In the genomic region with DNA sequence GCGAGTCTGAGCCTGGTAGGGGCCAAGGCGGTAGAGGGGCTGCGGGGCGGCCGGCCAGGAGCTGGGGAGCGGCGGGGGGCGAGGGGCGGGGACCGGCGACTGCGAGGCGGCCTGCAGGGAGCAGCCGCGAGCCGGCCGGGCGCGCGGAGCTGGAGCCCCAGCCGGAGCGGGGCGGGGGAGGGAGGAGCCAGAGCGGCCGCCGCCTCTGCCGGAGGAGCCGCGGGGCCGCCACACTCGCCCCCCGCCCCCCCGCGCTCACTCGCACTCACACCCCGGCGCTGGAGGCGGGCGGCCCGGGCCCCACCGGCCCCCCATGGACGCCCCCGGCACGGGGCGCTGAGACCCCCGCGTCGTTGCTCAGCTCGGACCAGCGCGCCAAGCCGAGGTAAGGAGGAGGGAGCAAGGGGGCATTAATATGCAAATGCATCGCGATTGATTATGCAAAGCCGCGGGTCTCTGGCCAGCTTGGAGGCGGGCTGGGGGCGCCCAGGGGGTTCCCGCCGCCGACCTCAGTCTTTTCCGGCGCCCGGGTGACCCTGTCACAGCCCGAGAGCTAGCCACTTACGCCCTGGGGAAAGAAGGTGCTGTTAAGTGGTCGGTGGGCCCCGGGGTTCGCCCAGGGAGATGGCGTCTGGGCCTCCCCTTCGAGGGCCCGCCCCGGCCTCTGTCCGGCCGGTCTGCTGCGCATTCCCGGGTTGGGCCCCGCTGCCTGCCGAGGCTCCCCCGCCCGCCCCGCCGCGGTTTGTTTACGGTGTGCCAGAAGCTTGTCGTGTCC, we compare ENCODE assay signal across 8 mouse cellular contexts. TPM values are rescaled to one million over a fixed set of nuclear protein-coding genes. Genes with fewer than 3 reads are reported as not detected.
DNase-seq lines count a peak whose midpoint lies in the region; ATAC-seq lines count a peak whose summit lies in the region.
"Had no signal": no experiment of that assay in that cellular context is flagged by ENCODE, and none has a peak within 500 bp of the region (broad histone marks: within the 10 kb centered on the region; RNA-seq: fewer than 3 reads in every experiment).

No protein-coding gene starts in this region.

- ATAC-seq in forebrain, embryonic 13.5 days = peak; percentile 69
- ATAC-seq in hindbrain, embryonic 11.5 days (ENCODE audit: low FRiP score) = peak; percentile 64
- peak; percentile 83 for ATAC-seq in megakaryocyte, adult 5-6 weeks (ENCODE audit: poor library complexity, severe bottlenecking)

- H3K9ac ChIP-seq in forebrain, embryonic 13.5 days = peak overlapping the region; percentile 94
- H3K9ac ChIP-seq in hindbrain, embryonic 11.5 days (ENCODE audit: low read depth, low read length) = peak overlapping the region; percentile 93

- H3K36me3 ChIP-seq in forebrain, embryonic 13.5 days (ENCODE audit: poor library complexity, severe bottlenecking) = no peaks in the 10 kb centered on the region
- no peaks in the 10 kb centered on the region for H3K36me3 ChIP-seq in hindbrain, embryonic 11.5 days (ENCODE audit: control insufficient read depth, insufficient read depth, low read length)

- H3K4me3 ChIP-seq in forebrain, embryonic 13.5 days = peak overlapping the region; percentile 72
- peak overlapping the region; percentile 82 for H3K4me3 ChIP-seq in hindbrain, embryonic 11.5 days (ENCODE audit: low read depth, low read length)

- H3K27me3 ChIP-seq in forebrain, embryonic 13.5 days = no peaks in the 10 kb centered on the region
- H3K27me3 ChIP-seq in hindbrain, embryonic 11.5 days (ENCODE audit: control insufficient read depth, insufficient read depth, low read length) = no peaks in the 10 kb centered on the region

- under 1% methylated on average over 60 of the region's 86 CpGs for WGBS in forebrain, embryonic 13.5 days
- WGBS in hindbrain, embryonic 11.5 days = 1% methylated on average over 50 of the region's 86 CpGs

- peak; percentile 89 for DNase-seq in Muller cell, postnatal 12 days (ENCODE audit: inconsistent ontology term)
- peak; percentile 74 for DNase-seq in cerebellum, adult 11 months
- peak; percentile 88 for DNase-seq in hindbrain, embryonic 11.5 days (ENCODE audit: low spot score)
- peak; percentile 59 to 73 for DNase-seq in layer of hippocampus, postnatal 25 days (ENCODE audit: extremely low spot score in 1 of 2, low spot score in 1 of 2)
- DNase-seq in spleen, adult 12 weeks (ENCODE audit: low spot score) = peak; percentile 63

- peak overlapping the region; percentile 98 for H3K27ac ChIP-seq in forebrain, embryonic 13.5 days
- H3K27ac ChIP-seq in hindbrain, embryonic 11.5 days (ENCODE audit: low read depth, low read length) = peak overlapping the region; percentile 96

- peaks cover 80% of the 10 kb centered on the region for H3K4me1 ChIP-seq in forebrain, embryonic 13.5 days
- H3K4me1 ChIP-seq in hindbrain, embryonic 11.5 days (replicated peaks; ENCODE audit: control insufficient read depth, insufficient read depth, low read length) = peaks cover 32% of the 10 kb centered on the region

- no peaks in the 10 kb centered on the region for H3K9me3 ChIP-seq in forebrain, embryonic 13.5 days (replicated peaks)
- H3K9me3 ChIP-seq in hindbrain, embryonic 11.5 days (ENCODE audit: control insufficient read depth, low read length) = no peaks in the 10 kb centered on the region

- H3K4me2 ChIP-seq in forebrain, embryonic 13.5 days = peak overlapping the region; percentile 88
- H3K4me2 ChIP-seq in hindbrain, embryonic 11.5 days (replicated peaks; ENCODE audit: low read depth, low read length) = peak overlapping the region; percentile 79

RNA-seq across cellular contexts. Expression of a gene that starts 1.4 kb away (rescaled TPM):
- 93.5 and 95.2 TPM in 2 replicates for polyA plus RNA-seq in forebrain, embryonic 13.5 days (2015; fragmentation: Nextera tagmentation; extraction: Ambion mirVana)
- polyA plus RNA-seq in hindbrain, embryonic 11.5 days (2014; fragmentation: Nextera tagmentation; extraction: Ambion mirVana) = 34.7 and 41.4 TPM in 2 replicates
- 1,000 to 10,000 TPM; 1,027 to 1,094 TPM for total RNA-seq in layer of hippocampus, postnatal 25 days (2021)
- 10.0 and 11.6 TPM in 2 replicates for total RNA-seq in megakaryocyte, adult 5-6 weeks (2015)
- total RNA-seq in megakaryocyte, adult 5-6 weeks (2017) = 8.0 and 9.0 TPM in 2 replicates

RNA-seq across cellular contexts. Expression of a gene that starts 12.6 kb away (rescaled TPM):
- 79.0 and 86.0 TPM in 2 replicates for polyA plus RNA-seq in forebrain, embryonic 13.5 days (2015; fragmentation: Nextera tagmentation; extraction: Ambion mirVana)
- polyA plus RNA-seq in hindbrain, embryonic 11.5 days (2014; fragmentation: Nextera tagmentation; extraction: Ambion mirVana) = 47.3 and 60.8 TPM in 2 replicates
- total RNA-seq in layer of hippocampus, postnatal 25 days (2021) = 100 to 1,000 TPM; 118 to 130 TPM
- total RNA-seq in megakaryocyte, adult 5-6 weeks (2015) = 17.9 and 21.5 TPM in 2 replicates
- total RNA-seq in megakaryocyte, adult 5-6 weeks (2017) = 22.6 and 31.3 TPM in 2 replicates

RNA-seq across cellular contexts. Expression of a gene that starts 33.3 kb away (rescaled TPM):
- polyA plus RNA-seq in forebrain, embryonic 13.5 days (2015; fragmentation: Nextera tagmentation; extraction: Ambion mirVana) = 2.1 and 2.3 TPM in 2 replicates
- 0.92 and 1.4 TPM in 2 replicates for polyA plus RNA-seq in hindbrain, embryonic 11.5 days (2014; fragmentation: Nextera tagmentation; extraction: Ambion mirVana)
- 10 to 100 TPM; 78.1 to 92.2 TPM for total RNA-seq in layer of hippocampus, postnatal 25 days (2021)
- total RNA-seq in megakaryocyte, adult 5-6 weeks (2015) = 0.11 and 0.25 TPM in 2 replicates
- total RNA-seq in megakaryocyte, adult 5-6 weeks (2017) = 0.12 and 0.37 TPM in 2 replicates

RNA-seq across cellular contexts. Expression of a gene that starts 40.7 kb away (rescaled TPM):
- polyA plus RNA-seq in forebrain, embryonic 13.5 days (2015; fragmentation: Nextera tagmentation; extraction: Ambion mirVana) = 0.12 TPM in 1 of 2 replicates, not detected in the other
- polyA plus RNA-seq in hindbrain, embryonic 11.5 days (2014; fragmentation: Nextera tagmentation; extraction: Ambion mirVana) = not detected in 2 replicates
- not detected for total RNA-seq in layer of hippocampus, postnatal 25 days (2021)
- total RNA-seq in megakaryocyte, adult 5-6 weeks (2015) = not detected in 2 replicates
- total RNA-seq in megakaryocyte, adult 5-6 weeks (2017) = not detected in 2 replicates
- total RNA-seq: left cerebral cortex, postnatal 10 days had no signal

RNA-seq across cellular contexts. Expression of a gene that starts 53.5 kb away (rescaled TPM):
- 31.3 and 32.9 TPM in 2 replicates for polyA plus RNA-seq in forebrain, embryonic 13.5 days (2015; fragmentation: Nextera tagmentation; extraction: Ambion mirVana)
- 25.0 and 28.0 TPM in 2 replicates for polyA plus RNA-seq in hindbrain, embryonic 11.5 days (2014; fragmentation: Nextera tagmentation; extraction: Ambion mirVana)
- total RNA-seq in layer of hippocampus, postnatal 25 days (2021) = 100 to 1,000 TPM; 170 to 176 TPM
- total RNA-seq in megakaryocyte, adult 5-6 weeks (2015) = 73.7 and 74.9 TPM in 2 replicates
- 111 and 119 TPM in 2 replicates for total RNA-seq in megakaryocyte, adult 5-6 weeks (2017)

Comparison
In these comparisons a context has a peak if more than half of its experiments do, and no peak if none do; other contexts are left out.
1. Peak in every context shown above with its lines: DNase-seq, ATAC-seq, H3K4me3 ChIP-seq and H3K27ac ChIP-seq.
2. RNA of a gene that starts 1.4 kb away (total RNA-seq): 1,027 to 1,094 TPM in layer of hippocampus, postnatal 25 days; 8.0 to 11.6 TPM in megakaryocyte, adult 5-6 weeks; every median in the first group is over 10 times any median in the second.
3. RNA of a gene that starts 33.3 kb away (total RNA-seq): 78.1 to 92.2 TPM in layer of hippocampus, postnatal 25 days; 0.11 to 0.37 TPM in megakaryocyte, adult 5-6 weeks; every median in the first group is over 10 times any median in the second.